Mouse (Mus musculus) urinary bladder, adult 2 months (tissue): ENCODE measurements around the gene Gm6169. TPM values are rescaled to one million over a fixed set of nuclear protein-coding genes. Genes with fewer than 3 reads are reported as not detected.
"Not testable (repeated sequence)": the region's sequence is repeated elsewhere in the genome, so short reads cannot be mapped to it uniquely, and the experiment has no call there.

Source experiments
- DNase-seq: peaks from one replicate; pipeline ENCODE4 v3.0.0; 2022; ENCODE audit warnings: low spot score
- polyA plus RNA-seq: library from polyadenylated mRNA; depleted of rRNA; stranded (reverse); fragments of >200 nt; gene quantifications from 2 replicates; pipeline ENCODE4 v1.2.3, GENCODE M21; 2012; rRNA removed

Gm6169 gene
- 8.9 and 12.4 TPM in 2 replicates for polyA plus RNA-seq

DNA sequence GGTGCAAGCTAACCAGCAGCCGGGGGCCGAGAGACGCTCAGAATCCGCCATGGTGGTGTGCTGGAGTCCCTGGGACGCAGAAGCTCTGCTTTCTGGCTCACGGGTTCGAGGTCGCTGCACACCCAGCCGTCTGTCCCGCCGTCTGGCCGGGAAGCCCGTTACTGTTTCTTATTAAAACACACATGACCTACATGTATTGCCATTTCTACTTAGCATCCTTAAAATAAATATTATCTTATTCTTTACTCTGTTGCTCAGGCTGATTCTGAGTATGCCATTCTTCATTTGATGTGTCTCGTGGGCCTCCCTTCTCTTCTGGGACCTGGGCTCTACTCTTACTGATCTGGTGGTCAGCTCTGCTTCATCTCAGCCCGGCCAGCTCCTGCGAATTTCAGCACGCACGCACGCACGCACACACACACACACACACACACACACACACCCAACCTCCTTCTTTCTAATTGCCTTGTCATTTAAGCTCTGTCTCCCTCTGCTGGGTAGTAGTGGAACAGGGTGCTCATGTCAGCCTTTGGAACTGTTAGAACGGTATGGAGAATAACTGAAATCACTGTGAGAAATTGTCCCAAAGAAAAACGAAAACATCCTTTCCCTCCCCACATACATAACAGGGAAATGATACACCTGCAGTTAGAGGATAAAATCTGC is at the start of gene Gm6169:
Gene Gm6169, minus strand, starts transcription at position 51 of the 666 bp plus-strand sequence.
- no peak for DNase-seq

DNA sequence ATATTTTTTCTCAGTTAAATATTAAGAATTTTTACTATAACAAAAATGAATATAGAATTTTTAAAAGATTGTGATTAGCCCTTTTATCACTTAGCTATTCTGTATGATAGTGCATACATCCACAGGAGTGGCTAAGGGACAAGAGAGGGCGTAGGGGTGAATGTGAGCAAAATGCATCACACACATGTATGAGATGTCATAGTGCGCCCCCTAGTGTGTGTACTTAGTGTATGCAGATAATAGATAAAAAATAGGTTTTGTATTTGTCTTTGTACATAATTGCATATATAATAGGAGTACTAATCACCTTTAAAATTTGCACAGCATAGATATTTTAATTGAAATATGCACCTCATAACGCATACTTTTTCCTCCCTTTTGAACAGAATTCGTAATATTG is 46.8 kb upstream of the Gm6169 start:
- DNase-seq = no peak

DNA sequence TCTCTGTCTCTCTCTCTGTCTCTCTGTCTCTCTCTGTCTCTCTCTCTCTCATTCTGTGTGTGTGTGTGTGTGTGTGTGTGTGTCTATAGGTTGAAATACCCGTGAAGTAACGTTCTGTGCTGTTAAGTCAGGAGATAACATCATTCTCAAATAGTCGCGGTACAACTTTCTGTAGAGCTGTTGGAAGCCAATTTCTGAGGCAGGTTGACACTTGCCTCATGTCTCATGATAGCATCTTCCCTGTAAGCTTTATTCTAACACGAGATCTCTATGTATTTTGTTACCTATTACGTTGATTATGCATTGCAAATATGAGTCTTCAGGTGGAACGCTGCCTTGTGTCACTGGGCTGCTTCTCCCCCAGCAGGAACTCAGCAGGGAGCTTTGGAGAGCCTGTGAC is 43.3 kb upstream of the Gm6169 start:
- DNase-seq = no peak

DNA sequence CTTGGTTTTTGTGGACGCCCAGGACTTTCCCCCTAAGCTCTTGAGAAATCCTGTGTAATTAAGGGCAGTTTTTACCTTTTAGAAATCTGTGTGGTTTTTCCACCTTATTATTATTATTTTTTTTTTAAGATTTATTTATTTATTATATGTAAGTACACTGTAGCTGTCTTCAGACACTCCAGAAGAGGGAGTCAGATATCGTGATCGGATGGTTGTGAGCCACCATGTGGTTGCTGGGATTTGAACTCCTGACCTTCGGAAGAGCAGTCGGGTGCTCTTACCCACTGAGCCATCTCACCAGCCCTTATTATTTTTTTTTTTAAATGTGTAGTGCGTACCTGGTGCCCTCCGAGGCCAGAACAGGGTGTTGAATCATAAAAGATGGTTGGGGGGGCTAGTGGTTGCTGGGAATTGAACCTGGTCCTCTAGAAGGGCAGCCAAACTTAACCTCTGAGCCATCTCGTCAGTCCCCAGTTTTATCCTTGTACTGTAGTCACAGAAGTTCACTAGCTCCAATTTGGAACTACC is 39.4 kb upstream of the Gm6169 start:
- not testable (repeated sequence) for DNase-seq

DNA sequence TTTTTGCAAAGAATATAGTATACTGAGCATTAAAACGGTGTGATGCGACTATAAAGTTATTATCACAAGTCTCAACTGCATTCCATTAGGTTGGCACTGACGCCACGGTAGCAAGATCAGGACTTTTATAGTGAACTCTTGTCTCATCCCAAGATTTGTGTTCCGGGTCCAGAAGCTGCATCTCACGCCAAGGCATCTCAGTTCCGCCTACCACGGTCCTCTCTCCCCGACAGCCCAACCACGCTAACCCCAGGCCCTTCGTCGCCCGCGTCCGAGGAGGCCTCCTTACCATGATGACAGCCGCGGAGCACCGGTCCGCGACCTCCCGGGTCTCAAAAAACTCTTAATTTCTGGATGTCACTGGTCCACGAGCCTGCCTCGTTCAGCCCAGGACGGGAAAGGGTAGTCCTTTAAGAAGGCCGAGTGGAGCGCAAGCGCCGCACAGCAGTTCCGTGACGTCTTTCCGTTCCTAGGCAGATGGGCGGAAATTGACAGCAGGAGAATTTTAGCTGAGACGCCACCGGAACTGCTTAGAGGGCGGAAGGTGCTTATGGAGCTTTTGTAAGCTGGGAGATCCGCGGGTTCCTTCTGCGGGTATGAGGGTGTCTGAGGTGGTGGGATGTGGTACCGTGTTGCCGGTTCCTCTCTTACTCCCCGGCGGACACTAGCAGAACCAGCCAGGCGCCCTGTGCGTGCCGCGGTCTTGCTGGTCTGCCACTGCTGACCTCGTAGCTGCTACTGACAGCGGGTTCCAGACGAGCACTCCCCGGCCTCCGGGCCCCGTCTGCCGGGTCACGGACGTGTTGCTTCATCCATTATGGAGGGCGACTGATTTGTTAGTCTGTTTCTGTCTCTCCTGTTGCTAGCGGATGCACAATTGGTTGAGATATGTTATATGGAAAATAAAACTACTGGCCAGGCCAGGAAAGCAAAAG is 38.7 kb upstream of the Gm6169 start, which contains the start of the genes Gfm2 and Nsa2:
Gene Gfm2, plus strand, starts transcription at position 472 of the 935 bp plus-strand sequence.
Gene Nsa2, minus strand, starts transcription at position 472 of the 935 bp plus-strand sequence.
- DNase-seq = peak; percentile 75

DNA sequence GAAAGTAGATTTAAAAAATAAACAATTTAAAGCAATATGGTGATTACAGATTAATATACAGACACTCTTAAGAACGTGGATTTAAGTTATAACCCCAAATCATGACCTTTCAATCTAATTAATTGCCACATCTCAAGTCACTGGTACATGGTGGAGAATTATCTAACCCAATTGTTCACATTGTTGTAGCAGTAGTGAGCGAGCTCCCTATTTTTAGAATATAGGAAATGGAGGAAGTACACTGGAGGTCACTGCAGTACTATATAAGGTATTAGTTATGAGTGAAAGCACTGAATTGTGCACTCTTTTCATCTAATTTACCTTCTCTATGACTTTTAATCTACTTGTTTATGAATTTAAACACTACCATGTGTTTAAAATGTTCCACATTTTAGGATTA is 31.4 kb upstream of the Gm6169 start:
- DNase-seq = not testable (repeated sequence)

DNA sequence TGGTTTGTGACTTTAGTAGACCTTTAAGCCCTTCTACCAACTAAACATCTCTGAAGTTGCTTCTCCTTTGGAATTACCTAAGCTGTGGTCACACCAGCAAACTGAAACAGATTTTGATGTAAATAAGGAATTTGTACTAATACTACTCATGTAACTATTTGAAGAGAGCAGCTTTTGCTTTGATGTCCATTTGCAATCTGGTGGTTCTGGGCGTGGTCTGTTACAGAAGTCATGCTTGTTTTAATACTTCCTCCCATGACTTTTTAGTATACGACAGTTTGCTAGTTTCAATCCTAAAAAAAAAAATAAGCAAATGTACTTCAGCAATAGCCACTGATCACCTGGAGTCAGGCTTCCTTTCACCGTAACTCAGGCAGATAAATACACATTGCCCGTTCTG is 30.6 kb upstream of the Gm6169 start:
- not testable (repeated sequence) for DNase-seq

DNA sequence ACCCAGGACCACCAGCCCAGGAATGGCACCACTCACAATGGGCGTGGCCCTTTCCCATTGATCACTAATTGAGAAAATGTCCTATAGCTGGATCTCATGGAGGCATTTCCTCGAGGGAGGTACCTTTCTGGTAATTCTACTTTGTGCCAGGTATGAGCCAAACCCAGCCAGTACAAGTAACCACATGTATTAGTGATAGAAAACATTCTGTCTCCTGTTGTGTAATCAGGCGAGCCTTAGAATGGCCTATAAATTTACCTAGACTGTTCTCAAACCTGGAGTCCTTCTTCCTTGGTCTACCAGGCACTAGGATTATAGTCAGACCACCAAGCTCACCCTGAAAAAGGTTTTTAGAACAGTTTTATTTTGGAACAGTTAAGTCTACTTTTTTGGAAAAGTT is 22.3 kb upstream of the Gm6169 start:
- no peak for DNase-seq

DNA sequence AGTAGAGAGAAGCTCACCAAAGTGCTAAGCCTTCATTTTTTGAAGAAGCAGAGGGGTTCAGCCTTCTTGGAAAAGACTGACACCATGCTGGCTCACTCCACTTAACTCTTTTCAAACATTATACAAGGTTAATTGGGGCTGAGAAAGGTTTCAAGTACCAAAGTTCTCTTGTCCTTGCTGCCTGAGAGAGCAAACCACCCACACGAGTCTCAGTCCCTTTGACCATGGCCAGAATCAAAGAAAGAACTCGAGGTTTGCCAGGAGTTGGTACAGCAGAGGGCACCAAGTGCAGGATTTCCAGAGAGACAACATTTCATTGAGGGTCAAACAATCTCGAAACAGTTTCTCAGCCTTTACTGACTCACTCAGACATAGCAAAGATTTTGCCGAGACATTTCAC is 10.0 kb upstream of the Gm6169 start:
- DNase-seq = no peak

DNA sequence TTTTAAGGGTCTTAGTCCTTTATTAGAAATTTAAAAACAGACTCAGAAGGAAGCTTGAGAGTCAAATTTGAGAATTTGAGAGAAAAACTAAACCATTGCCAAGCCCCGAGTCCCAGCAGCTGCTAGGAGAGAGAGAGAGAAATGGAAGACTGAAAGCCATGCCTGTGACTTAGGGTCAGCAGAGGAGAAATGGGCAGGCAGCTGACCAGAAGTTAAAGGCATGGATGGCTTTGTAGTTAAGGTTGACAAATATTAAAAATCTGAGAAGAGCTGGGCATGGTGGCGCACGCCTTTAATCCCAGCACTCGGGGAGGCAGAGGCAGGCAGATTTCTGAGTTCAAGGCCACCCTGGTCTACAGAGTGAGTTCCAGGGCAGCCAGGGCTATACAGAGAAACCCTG is 8.7 kb upstream of the Gm6169 start:
- not testable (repeated sequence) for DNase-seq

DNA sequence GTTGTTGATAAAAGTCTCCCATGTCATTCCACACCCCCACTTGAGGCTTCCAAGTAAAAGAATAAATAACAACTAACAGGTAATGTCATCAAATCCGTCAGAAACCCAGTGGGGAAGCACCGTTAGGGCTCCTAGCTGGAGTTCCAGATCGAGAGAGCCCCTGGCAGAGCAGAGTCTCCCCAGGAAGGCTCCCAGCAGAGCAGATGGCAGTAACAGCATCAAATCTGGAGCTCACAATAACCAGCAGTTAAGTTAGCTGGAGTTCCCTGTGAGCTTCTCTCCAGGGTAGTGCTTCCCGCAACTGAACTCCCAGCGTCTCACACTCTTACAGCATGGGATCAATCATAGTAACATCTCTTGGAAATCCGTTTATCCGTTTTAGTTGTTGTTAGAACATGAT is 6.0 kb upstream of the Gm6169 start:
- DNase-seq = no peak

DNA sequence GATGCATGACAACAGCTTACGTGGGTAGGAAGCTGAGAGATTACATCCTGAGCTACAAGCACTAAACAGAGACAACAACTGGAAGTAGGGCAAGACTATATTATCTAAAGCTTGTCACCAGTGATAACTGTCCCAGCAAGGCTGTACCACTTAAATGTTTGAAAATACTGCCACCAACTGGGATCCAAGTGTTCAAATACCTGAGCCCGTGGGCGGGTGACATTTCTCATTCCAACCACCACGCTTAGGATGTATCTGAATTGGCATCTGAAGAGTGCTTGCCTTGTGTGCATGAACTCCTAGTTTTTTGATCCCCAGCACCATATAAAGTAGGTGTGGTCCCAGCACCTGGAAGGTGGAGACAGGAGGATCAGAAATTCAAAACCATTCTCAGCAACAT is 3.3 kb downstream of the Gm6169 start:
- no peak for DNase-seq

DNA sequence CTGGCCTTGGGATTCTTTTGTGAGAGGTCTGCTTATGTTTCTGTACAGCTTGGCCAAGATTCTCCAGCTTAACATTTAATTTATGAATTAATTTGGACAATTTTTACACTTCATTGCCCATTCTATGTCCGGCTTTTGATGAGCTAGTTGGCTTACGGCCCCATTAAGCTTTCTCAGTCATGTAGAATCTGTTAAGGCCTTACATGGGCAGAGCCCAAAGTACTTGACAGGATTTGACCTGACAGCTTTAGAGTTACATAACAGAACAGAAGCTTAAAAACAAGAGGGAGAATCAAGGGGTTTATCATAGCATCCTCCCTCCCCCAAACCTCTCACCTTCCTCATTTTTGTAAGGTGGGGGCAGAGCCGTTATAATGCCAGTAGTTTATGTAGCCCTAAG is 10.9 kb downstream of the Gm6169 start:
- DNase-seq = no peak

DNA sequence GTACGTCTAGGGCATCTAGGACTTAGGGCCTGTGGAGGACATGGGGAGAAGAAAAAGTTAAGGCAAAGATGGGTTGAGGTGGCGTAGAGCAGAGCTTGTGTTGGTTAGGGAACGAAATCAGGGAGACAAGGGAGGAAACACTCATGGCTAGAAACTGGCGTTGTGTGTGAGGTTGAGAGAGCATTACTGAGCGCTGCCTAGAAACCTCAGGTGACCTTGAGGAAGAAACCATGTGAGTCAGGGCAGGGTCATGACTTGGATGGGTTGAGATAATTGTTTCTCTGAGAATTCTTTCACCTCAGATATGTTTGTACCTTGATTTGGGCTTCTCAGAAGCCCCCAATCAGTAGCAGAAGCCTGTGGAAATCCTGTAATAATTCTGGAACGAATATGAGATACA is 11.6 kb downstream of the Gm6169 start:
- DNase-seq = no peak

DNA sequence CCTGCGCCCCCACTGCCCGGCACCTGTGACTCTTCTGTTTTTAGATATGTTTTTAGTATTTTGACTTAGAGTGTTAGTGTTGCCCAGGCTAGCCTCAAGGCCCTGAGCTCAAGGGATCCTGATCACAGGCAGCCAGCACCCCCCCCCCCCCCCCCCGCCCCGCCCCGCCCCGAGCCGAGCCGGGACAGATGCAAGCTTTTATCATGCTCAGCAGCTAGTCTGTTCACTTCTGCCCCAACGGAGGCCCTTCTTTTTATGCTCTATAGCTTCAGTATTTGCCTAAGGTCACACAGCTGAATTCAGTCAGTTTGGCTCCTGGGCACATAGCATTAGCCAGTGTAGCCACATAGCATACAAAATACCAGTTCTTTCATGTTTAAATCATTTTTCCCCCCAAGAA is 12.7 kb downstream of the Gm6169 start:
- DNase-seq = no peak

DNA sequence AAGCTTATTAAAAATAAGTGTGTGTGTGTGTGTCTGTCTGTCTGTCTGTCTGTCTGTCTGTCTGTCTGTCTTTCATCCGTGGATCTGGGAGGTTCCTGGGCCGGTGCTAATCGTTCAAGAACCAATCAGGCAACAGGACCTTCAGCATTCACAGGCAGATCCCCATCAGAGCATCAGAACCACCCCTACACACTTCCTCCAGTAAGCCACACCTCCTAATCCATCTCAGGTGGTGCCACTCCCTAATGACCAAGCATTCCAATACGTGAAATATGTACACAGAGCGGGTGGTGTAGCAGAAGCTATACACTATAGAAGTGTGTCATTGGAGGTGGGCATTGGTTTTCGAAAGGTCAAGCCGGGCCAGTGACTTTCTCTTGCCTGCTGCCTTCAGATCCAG is 16.6 kb downstream of the Gm6169 start:
- DNase-seq = no peak

DNA sequence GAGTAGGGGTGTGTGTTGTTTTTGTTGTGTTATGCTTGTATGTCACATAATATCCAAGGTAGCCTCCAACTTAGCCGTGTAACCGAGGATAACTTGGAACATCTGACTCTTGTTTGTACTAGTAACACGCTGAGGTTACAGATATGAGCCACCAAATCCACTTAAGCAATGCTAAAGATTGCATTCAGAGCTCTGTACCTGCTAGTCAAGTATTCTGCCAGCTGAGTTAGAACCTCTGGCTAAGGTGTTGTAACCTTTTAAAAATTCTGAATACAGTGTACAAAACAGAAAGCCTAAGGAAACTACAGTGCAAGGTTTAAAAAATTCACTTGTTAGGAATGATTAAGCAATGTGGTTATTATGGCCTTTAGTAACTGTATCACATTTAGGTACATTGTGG is 18.4 kb downstream of the Gm6169 start:
- no peak for DNase-seq

DNA sequence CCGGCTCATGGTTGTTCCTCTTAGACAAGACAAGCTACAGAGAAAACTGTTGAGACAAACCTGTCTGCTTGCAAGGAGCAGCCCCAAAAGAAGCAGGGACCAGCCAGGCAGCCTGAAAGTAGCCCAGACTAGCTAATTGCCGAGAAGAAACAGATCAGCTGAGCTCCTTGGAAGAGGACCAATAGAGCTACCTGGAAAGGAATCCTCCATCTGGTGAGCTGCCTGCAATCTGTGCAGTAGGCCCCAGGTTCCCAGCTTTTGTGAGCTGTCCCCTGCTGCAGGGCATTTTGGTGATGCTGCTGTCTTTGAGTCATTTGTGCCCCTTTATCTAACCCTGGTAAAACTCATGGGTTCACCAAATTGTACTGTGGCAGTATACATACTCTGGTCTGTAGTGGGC is 18.8 kb downstream of the Gm6169 start:
- DNase-seq = no peak

DNA sequence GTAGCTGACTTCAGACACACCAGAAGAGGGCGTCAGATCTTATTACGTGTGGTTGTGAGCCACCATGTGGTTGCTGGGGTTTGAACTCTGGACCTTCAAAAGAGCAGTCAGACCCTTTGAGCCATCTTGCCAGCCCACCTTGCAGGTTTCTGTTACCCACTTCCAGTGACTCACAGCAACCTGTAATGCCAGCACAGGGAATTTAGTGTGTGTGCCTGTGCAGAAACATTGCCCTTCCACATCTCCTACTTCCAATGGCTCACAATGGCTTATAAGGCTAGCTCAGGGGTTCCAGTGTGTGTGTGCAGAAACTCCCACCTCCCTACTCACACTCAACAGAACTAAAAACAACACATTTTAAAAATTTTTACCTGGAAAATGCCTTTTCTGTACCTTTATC is 21.5 kb downstream of the Gm6169 start:
- DNase-seq = no peak

DNA sequence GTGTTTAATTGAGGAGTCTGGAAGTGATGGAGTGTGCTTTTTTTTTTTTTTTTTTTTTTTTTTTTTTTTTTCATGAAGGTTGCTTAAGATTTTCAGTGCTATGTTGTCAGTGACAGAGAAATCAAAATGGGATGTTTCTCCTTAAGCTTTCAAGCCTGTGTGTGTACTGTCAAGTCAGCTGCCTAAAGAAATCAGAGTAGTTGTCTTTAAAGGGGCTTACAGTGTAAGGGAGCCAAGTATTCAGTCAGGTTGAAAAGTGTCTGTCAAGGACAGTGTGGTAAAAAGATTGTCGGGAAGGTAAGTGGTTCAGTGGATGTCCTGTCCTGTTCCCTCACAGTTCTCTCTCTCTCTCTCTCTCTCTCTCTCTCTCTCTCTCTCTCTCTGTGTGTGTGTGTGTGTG is 25.5 kb downstream of the Gm6169 start:
- DNase-seq = no peak

DNA sequence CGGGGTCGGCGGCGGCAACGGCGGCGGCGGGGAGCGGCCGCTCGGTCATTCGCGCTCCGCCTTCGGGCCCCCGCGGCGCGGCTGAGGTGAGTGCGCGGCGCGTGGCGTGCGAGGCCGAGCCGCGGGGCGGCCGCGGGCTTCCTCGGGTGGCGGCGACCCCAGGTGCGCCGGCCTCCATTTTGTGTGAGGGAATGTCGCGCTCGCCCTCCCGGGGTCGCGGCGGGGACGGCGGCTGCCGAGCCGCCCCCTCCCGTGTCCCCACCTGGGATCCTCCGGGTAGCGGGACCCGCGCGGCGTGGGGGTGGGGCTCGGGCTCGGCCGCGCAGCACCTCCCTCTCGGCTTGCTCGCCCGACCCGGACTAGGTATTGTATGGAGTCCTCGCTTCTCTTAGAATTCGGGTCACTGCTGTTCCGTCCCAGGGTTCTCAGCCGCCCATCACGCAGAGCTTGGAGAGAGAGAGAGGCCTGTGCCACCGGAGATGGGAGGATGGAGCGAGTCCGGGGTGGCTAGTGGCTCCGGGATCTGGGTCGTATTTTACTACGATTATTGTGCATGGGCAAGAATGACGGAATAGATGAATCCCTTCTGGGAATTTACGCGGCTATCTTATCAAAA is 27.3 kb downstream of the Gm6169 start:
- DNase-seq = no peak

DNA sequence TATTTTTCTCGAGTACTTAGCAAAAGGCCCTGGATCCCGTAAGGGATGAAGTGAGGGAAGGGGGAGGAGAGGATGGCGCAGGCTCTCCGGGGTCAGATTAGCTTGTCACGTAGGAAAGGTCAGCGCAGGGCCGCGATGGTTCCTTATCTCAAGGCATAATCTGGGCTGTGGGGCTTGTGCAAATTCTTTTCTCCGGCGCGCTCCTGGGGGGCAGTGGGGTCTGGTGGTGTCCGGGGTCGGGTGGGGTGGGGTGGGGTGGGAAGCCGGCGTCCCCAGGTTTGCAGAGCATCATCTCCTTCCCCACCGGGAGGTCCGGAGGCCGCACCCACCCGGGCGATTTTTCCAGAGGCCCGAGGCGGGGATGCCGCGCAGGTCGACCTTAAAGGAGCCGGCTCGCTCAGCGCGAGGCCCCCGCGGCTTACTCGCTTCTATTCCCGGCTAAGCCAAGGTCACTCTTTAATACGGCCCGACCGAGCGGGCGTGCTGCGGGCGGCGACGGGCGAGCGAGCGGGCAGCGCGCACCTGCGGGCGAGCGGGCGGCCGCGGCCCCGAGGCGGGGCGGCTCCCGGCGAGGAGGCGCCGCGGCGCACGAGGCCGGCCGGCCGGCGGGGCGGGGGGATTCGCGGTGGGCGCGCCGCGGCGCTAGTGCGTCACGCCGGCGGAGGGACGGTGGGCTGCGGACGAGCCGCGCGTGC is 28.0 kb downstream of the Gm6169 start:
- no peak for DNase-seq
